Mouse (Mus musculus): Measurements from ENCODE around the gene 5430403G16Rik.
A peak's percentile ranks its signal among the peaks of the same experiment; 100 is the strongest.
"Not testable (repeated sequence)": the region's sequence is repeated elsewhere in the genome, so short reads cannot be mapped to it uniquely, and the experiment has no call there.

The 5430403G16Rik gene

DNA sequence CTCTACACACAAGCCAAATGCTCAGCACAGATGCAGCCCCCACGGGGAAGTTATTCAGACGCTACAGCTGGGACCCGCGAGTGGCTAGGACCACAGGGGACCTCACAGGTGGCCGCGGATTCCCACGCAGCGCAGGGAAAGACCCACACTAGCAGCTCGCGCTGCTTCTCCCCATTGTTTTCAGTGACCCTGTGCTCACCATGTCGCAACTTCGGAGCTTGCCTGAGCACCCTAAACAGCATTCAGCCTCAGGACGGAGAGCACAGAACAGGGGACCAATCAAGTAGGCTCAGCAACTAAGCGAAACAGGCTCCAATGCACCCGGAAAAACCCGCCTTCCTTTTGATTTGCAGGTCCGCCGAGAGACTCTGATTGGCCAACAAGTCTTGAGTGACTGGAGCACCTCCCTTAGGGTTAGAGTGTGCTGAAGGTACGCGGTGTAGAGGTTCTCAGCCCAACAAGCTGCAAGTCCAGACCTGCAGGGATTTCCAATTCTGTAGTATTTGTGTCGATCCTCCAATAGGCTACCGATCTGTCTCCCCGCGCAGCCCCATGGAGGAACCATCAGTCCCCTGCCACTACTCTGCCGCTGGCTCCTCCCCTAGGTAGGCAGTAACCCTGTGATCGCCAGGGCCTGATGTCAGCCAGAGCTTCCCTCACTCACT, at the start of gene 5430403G16Rik:
Gene 5430403G16Rik (minus strand): TSS at position 505 of the 665 bp plus-strand sequence.
- DNase-seq (ENCODE audit: low read depth, low spot score) = peak; percentile 87

DNA sequence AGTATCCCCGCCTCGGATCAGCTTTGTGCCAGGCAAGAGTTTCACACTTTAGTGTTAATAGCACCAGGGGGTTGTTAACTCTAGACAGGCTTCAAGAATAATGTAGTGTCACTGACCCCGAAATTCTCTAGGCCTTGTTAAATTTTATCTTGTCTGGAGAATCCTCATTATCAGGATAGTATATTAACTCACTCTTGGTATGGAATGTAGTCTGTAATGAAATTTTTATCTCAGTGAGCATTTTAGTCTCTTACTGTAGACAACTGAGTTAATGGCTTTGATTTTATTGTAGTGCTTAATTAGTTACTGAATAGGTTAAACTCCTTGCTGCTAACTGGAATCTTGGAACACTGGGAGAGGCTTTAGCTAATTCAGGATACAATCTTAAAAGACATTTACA, 26.5 kb upstream of the 5430403G16Rik start:
- not testable (repeated sequence) for DNase-seq (ENCODE audit: low read depth, low spot score)

DNA sequence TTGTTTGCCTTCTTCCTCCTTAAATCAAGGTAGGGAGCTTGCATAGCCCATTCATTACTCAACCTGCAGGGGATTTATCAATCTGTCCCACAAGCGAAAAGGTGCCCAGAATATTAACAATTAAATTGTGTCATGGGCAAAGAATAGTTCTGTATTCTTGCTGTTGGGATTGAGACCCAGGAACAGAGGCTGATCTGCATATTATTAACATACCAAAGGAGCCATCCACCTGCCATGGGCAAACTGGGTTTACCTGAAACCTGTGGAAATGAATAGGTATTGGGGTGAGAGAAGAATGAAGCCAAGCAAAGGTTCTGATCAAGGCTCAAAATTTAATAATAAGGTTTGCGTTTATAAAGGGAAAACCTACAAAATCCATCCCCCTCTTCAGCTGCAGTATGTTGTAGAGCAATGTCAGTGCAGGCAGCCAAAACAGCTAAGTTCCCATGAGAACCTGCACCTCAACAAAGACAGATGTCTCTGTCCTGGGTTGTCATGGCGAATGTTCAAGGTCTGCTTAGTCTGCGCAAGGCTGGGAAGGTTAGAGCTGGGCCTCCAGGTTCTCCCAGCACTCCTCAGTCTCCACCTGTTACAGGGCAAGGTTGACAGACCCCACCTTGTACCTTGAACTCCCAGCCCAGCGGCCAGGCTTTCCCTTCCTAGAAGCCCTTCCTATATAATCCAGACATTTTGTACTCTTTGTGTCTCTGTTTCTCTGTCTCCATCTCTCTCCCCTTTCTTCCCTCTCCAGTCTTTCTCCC, 544 bp upstream of the 5430403G16Rik start:
- not testable (repeated sequence) for DNase-seq (ENCODE audit: low read depth, low spot score)

DNA sequence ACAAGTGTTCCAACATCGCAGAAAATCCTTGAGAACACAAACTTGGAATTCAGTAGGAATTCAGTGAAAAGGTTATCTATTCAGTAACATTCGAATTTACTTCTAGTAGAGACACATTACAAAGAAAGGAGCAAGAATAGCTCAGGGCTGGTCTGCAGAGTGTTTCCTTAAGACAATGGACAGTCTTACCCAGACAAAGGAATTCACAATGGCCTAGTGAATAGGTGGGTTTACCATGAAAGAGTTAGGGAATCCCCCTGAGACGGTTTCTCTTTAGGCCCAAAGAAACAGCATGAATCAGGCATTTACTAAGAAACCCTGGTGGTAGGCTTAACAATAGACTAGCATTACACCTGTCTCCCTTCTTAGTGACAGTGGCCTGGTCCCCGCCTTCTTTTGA, 7.9 kb downstream of the 5430403G16Rik start:
- no peak for DNase-seq (ENCODE audit: low read depth, low spot score)
